Mouse (Mus musculus): ENCODE results near the gene Golt1b. TPM values are rescaled to one million over a fixed set of nuclear protein-coding genes. Genes with fewer than 3 reads are reported as not detected.

The Golt1b gene
- polyA plus RNA-seq, 1 experiment from 2014 or later = 109 TPM

DNA sequence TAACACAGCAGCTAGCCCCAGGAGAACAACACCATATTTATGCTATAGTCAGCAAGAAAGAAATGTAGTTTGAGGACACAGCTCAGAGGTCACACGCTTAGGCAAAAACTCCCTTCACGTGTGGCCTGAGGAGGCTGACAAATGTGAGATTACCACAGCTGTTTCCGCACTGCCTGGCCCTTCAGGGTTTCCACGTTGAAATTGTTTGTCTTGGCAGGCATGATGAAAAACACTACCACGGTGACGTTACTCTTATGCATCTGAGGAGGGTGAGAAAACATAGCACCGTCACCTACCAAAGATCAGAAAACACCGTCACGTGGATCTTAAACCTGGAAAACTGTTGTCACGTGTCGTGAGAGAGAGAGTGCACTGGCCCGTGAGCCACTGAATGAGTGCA, 64.4 kb downstream of the Golt1b start:
- H3K36me3 ChIP-seq (ENCODE audit: control insufficient read depth, insufficient read depth, low read length) = no peaks in the 10 kb centered on the region
- no peak for ATAC-seq (ENCODE audit: insufficient number of reproducible peaks, insufficient read depth, low FRiP score, low read depth)
- H3K27ac ChIP-seq (ENCODE audit: low read length) = no peak overlapping the region
- H3K4me2 ChIP-seq (replicated peaks; ENCODE audit: low read depth, low read length) = no peak overlapping the region
- no peak overlapping the region for H3K4me3 ChIP-seq (ENCODE audit: low read depth, low read length)
- no peak overlapping the region for H3K9ac ChIP-seq (replicated peaks; ENCODE audit: low read depth, low read length)
- no peaks in the 10 kb centered on the region for H3K4me1 ChIP-seq (ENCODE audit: control insufficient read depth, insufficient read depth, low read length)
- 69% methylated on average over 12 of the region's 12 CpGs for WGBS
- H3K9me3 ChIP-seq (ENCODE audit: control insufficient read depth, low read depth, low read length) = no peaks in the 10 kb centered on the region
- no peaks in the 10 kb centered on the region for H3K27me3 ChIP-seq (ENCODE audit: control insufficient read depth, insufficient read depth, low read length)

GRCm38 (mm10) chr6:142453311-142453710, 66.3 kb downstream of the Golt1b start:
- no peaks in the 10 kb centered on the region for H3K36me3 ChIP-seq (ENCODE audit: control insufficient read depth, insufficient read depth, low read length)
- H3K4me3 ChIP-seq (ENCODE audit: low read depth, low read length) = no peak overlapping the region
- H3K27me3 ChIP-seq (ENCODE audit: control insufficient read depth, insufficient read depth, low read length) = no peaks in the 10 kb centered on the region
- no peaks in the 10 kb centered on the region for H3K9me3 ChIP-seq (ENCODE audit: control insufficient read depth, low read depth, low read length)
- no peak overlapping the region for H3K9ac ChIP-seq (replicated peaks; ENCODE audit: low read depth, low read length)
- H3K4me2 ChIP-seq (replicated peaks; ENCODE audit: low read depth, low read length) = no peak overlapping the region
- H3K27ac ChIP-seq (ENCODE audit: low read length) = no peak overlapping the region
- 85% methylated on average over 2 of the region's 2 CpGs for WGBS
- no peak for ATAC-seq (ENCODE audit: insufficient number of reproducible peaks, insufficient read depth, low FRiP score, low read depth)
- no peaks in the 10 kb centered on the region for H3K4me1 ChIP-seq (ENCODE audit: control insufficient read depth, insufficient read depth, low read length)

Other genes with a start within 250 kb of the Golt1b start
- gene Slco1a6, start 178.7 kb upstream of the Golt1b start, polyA plus RNA-seq (2014; fragmentation: Nextera tagmentation; extraction: Ambion mirVana) = not detected in 2 replicates
- gene Iapp, start 88.8 kb upstream of the Golt1b start, polyA plus RNA-seq (2014; fragmentation: Nextera tagmentation; extraction: Ambion mirVana) = 0.30 and 3.2 TPM in 2 replicates
- 0.29 TPM in 1 of 2 replicates, not detected in the other for gene Slco1a5, start 64.2 kb upstream of the Golt1b start, polyA plus RNA-seq (2014; fragmentation: Nextera tagmentation; extraction: Ambion mirVana)
- gene Pyroxd1, start 41.6 kb upstream of the Golt1b start, polyA plus RNA-seq (2014; fragmentation: Nextera tagmentation; extraction: Ambion mirVana) = 18.5 and 19.3 TPM in 2 replicates
- gene Recql, start 134 bp upstream of the Golt1b start, polyA plus RNA-seq (2014; fragmentation: Nextera tagmentation; extraction: Ambion mirVana) = 25.7 and 32.9 TPM in 2 replicates
- 1.0 and 1.3 TPM in 2 replicates for gene Spx, start 26.2 kb downstream of the Golt1b start, polyA plus RNA-seq (2014; fragmentation: Nextera tagmentation; extraction: Ambion mirVana)
- gene Gys2, start 85.9 kb downstream of the Golt1b start, polyA plus RNA-seq (2014; fragmentation: Nextera tagmentation; extraction: Ambion mirVana) = not detected in 2 replicates
- 227 and 237 TPM in 2 replicates for gene Ldhb, start 120.7 kb downstream of the Golt1b start, polyA plus RNA-seq (2014; fragmentation: Nextera tagmentation; extraction: Ambion mirVana)
- gene Kcnj8, start 184.4 kb downstream of the Golt1b start, polyA plus RNA-seq (2014; fragmentation: Nextera tagmentation; extraction: Ambion mirVana) = 98.2 and 99.7 TPM in 2 replicates